Mouse (Mus musculus) frontal cortex, postnatal 10 days (tissue): ENCODE measurements around the gene Plcd1.

ENCODE experiments used
- DNase-seq, 2 experiments: peaks; one replicate each; pipeline ENCODE4 v3.0.0; 2022; ENCODE audit warnings: low spot score in 2 of 2, mixed read lengths in 1 of 2

The Plcd1 gene

GRCm38 (mm10) chr9:119025263-119025662 lies 68.0 kb downstream of the Plcd1 start:
- no peak for DNase-seq

GRCm38 (mm10) chr9:119021731-119022130 lies 71.6 kb downstream of the Plcd1 start:
- DNase-seq = no peak
